Mouse (Mus musculus): ENCODE results near the gene Gm13698.
A peak's percentile ranks its signal among the peaks of the same experiment; 100 is the strongest.
"Not testable (repeated sequence)": the region's sequence is repeated elsewhere in the genome, so short reads cannot be mapped to it uniquely, and the experiment has no call there.

Gene Gm13698

GRCm38 (mm10) chr2:83955393-83955792 lies at the start of gene Gm13698:
Gene Gm13698 (plus strand): TSS chr2:83955693.
- not testable (repeated sequence) for DNase-seq (ENCODE audit: low spot score in 2 of 2)

GRCm38 (mm10) chr2:83929478-83930088 lies 25.9 kb upstream of the Gm13698 start:
- DNase-seq (ENCODE audit: low spot score in 2 of 2) = peak; percentile 4 to 17

- peak; percentile 5 to 37 for DNase-seq (ENCODE audit: low spot score in 2 of 2)
Measured at GRCm38 (mm10) chr2:83940931-83941361, 14.5 kb upstream of the Gm13698 start, which contains the start of gene Zswim2. Gene Zswim2 (minus strand): TSS chr2:83941228.

GRCm38 (mm10) chr2:83941378-83941777 lies 14.1 kb upstream of the Gm13698 start:
- no peak for DNase-seq (ENCODE audit: low spot score in 2 of 2)

GRCm38 (mm10) chr2:83941792-83942191 lies 13.7 kb upstream of the Gm13698 start:
- DNase-seq (ENCODE audit: low spot score in 2 of 2) = no peak

- not testable (repeated sequence) for DNase-seq (ENCODE audit: low spot score in 2 of 2)
Measured at GRCm38 (mm10) chr2:83961203-83961602, 5.7 kb downstream of the Gm13698 start, which contains the start of gene Gm13693. Gene Gm13693 (plus strand): TSS chr2:83961503.

- not testable (repeated sequence) for DNase-seq (ENCODE audit: low spot score in 2 of 2)
Measured at GRCm38 (mm10) chr2:83967013-83967412, 11.5 kb downstream of the Gm13698 start, which contains the start of gene Gm13695. Gene Gm13695 (plus strand): TSS chr2:83967313.

- DNase-seq (ENCODE audit: low spot score in 2 of 2) = not testable (repeated sequence)
Measured at GRCm38 (mm10) chr2:83972823-83973222, 17.3 kb downstream of the Gm13698 start, which contains the start of gene Gm13696. Gene Gm13696 (plus strand): TSS chr2:83973123.

- not testable (repeated sequence) for DNase-seq (ENCODE audit: low spot score in 2 of 2)
Measured at GRCm38 (mm10) chr2:83978633-83979032, 23.1 kb downstream of the Gm13698 start, which contains the start of gene Gm13694. Gene Gm13694 (plus strand): TSS chr2:83978933.

- DNase-seq (ENCODE audit: low spot score in 2 of 2) = not testable (repeated sequence)
Measured at GRCm38 (mm10) chr2:83984443-83984842, 28.9 kb downstream of the Gm13698 start, which contains the start of gene Gm13697. Gene Gm13697 (plus strand): TSS chr2:83984743.

- DNase-seq (ENCODE audit: low spot score in 2 of 2) = not testable (repeated sequence)
Measured at GRCm38 (mm10) chr2:83990253-83990652, 34.8 kb downstream of the Gm13698 start, which contains the start of gene Gm13691. Gene Gm13691 (plus strand): TSS chr2:83990553.

- DNase-seq (ENCODE audit: low spot score in 2 of 2) = peak in 1 of 2 experiments; percentile 17
Measured at GRCm38 (mm10) chr2:83993639-83994255, 38.3 kb downstream of the Gm13698 start.

- not testable (repeated sequence) for DNase-seq (ENCODE audit: low spot score in 2 of 2)
Measured at GRCm38 (mm10) chr2:83994526-83994925, 39.0 kb downstream of the Gm13698 start.

Measured in spleen, postnatal 10 days (tissue).